Mouse (Mus musculus): ENCODE data around the gene Trpt1. TPM values are rescaled to one million over a fixed set of nuclear protein-coding genes. Genes with fewer than 3 reads are reported as not detected.

The Trpt1 gene
- 15.0 and 19.3 TPM in 2 replicates for polyA plus RNA-seq (2012; ENCODE audit: insufficient read depth, insufficient read length, missing spikeins)

GRCm38 (mm10) chr19:6996006-6996405 is at the start of gene Trpt1, which contains the start of gene Nudt22:
TSS of gene Trpt1 (plus strand) at chr19:6996131.
TSS of gene Nudt22 (minus strand) at chr19:6996117.
- Histone ChIP-seq H3K27ac (replicated peaks; ENCODE audit: low read depth, low read length) (peak within 1 kb of the TSS; percentile 64; the same call in 1 of the 2 replicates), H3K4me1 (ENCODE audit: control insufficient read depth, insufficient read depth, insufficient read length, low read length) (peaks cover 13% of the 10 kb centered on the region), H3K4me3 (ENCODE audit: insufficient read depth, low read depth, low read length) (peak within 1 kb of the TSS; percentile 87)

GRCm38 (mm10) chr19:6947742-6948141 is 48.2 kb upstream of the Trpt1 start:
- H3K27ac ChIP-seq (replicated peaks; ENCODE audit: low read depth, low read length): no peak overlapping the region
- peaks cover 4% of the 10 kb centered on the region for H3K4me1 ChIP-seq (ENCODE audit: control insufficient read depth, insufficient read depth, insufficient read length, low read length)
- H3K4me3 ChIP-seq (ENCODE audit: insufficient read depth, low read depth, low read length): no peak overlapping the region

- Histone ChIP-seq H3K4me1 (ENCODE audit: control insufficient read depth, insufficient read depth, insufficient read length, low read length) (peaks cover 8% of the 10 kb centered on the region), H3K27ac (replicated peaks; ENCODE audit: low read depth, low read length) (no peak overlapping the region), H3K4me3 (ENCODE audit: insufficient read depth, low read depth, low read length) (no peak overlapping the region)
These were observed 47.7 kb upstream of the Trpt1 start for GRCm38 (mm10) chr19:6948186-6948585.

GRCm38 (mm10) chr19:6949532-6949931 is 46.4 kb upstream of the Trpt1 start:
- peaks cover 10% of the 10 kb centered on the region for H3K4me1 ChIP-seq (ENCODE audit: control insufficient read depth, insufficient read depth, insufficient read length, low read length)

GRCm38 (mm10) chr19:6949951-6950350 is 46.0 kb upstream of the Trpt1 start:
- Histone ChIP-seq H3K4me1 (ENCODE audit: control insufficient read depth, insufficient read depth, insufficient read length, low read length) (peaks cover 10% of the 10 kb centered on the region), H3K27ac (replicated peaks; ENCODE audit: low read depth, low read length) (no peak overlapping the region), H3K4me3 (ENCODE audit: insufficient read depth, low read depth, low read length) (peak overlapping the region; percentile 75; the same call in 1 of the 2 replicates)

More at GRCm38 (mm10) chr19:6949532-6949931, 46.4 kb upstream of the Trpt1 start:
- H3K27ac ChIP-seq (replicated peaks; ENCODE audit: low read depth, low read length): no peak overlapping the region
- H3K4me3 ChIP-seq (ENCODE audit: insufficient read depth, low read depth, low read length): no peak overlapping the region

GRCm38 (mm10) chr19:6950613-6951153 is 45.2 kb upstream of the Trpt1 start:
- Histone ChIP-seq H3K4me1 (ENCODE audit: control insufficient read depth, insufficient read depth, insufficient read length, low read length) (peaks cover 10% of the 10 kb centered on the region), H3K27ac (replicated peaks; ENCODE audit: low read depth, low read length) (peak overlapping the region; percentile 84), H3K4me3 (ENCODE audit: insufficient read depth, low read depth, low read length) (peak overlapping the region; percentile 75)

GRCm38 (mm10) chr19:6951381-6951968 is 44.5 kb upstream of the Trpt1 start:
- H3K4me3 ChIP-seq (ENCODE audit: insufficient read depth, low read depth, low read length): peak overlapping the region; percentile 75
- peak overlapping the region; percentile 94 for H3K27ac ChIP-seq (replicated peaks; ENCODE audit: low read depth, low read length)
- peaks cover 10% of the 10 kb centered on the region for H3K4me1 ChIP-seq (ENCODE audit: control insufficient read depth, insufficient read depth, insufficient read length, low read length)

GRCm38 (mm10) chr19:6951994-6952711 is 43.8 kb upstream of the Trpt1 start:
- peak overlapping the region; percentile 94 for H3K27ac ChIP-seq (replicated peaks; ENCODE audit: low read depth, low read length)
- peaks cover 10% of the 10 kb centered on the region for H3K4me1 ChIP-seq (ENCODE audit: control insufficient read depth, insufficient read depth, insufficient read length, low read length)
- peak overlapping the region; percentile 74 for H3K4me3 ChIP-seq (ENCODE audit: insufficient read depth, low read depth, low read length)

GRCm38 (mm10) chr19:6952712-6953037 is 43.3 kb upstream of the Trpt1 start:
- Histone ChIP-seq H3K27ac (replicated peaks; ENCODE audit: low read depth, low read length) (peak overlapping the region; percentile 94), H3K4me3 (ENCODE audit: insufficient read depth, low read depth, low read length) (peak overlapping the region; percentile 74), H3K4me1 (ENCODE audit: control insufficient read depth, insufficient read depth, insufficient read length, low read length) (peaks cover 10% of the 10 kb centered on the region)

GRCm38 (mm10) chr19:6954046-6954445 is 41.9 kb upstream of the Trpt1 start:
- Histone ChIP-seq H3K4me3 (ENCODE audit: insufficient read depth, low read depth, low read length) (no peak overlapping the region), H3K4me1 (ENCODE audit: control insufficient read depth, insufficient read depth, insufficient read length, low read length) (peaks cover 10% of the 10 kb centered on the region), H3K27ac (replicated peaks; ENCODE audit: low read depth, low read length) (no peak overlapping the region)

- H3K4me3 ChIP-seq (ENCODE audit: insufficient read depth, low read depth, low read length): no peak overlapping the region
- H3K4me1 ChIP-seq (ENCODE audit: control insufficient read depth, insufficient read depth, insufficient read length, low read length): peaks cover 10% of the 10 kb centered on the region
- no peak overlapping the region for H3K27ac ChIP-seq (replicated peaks; ENCODE audit: low read depth, low read length)
These were observed 40.5 kb upstream of the Trpt1 start for GRCm38 (mm10) chr19:6955424-6955823.

- H3K27ac ChIP-seq (replicated peaks; ENCODE audit: low read depth, low read length): no peak overlapping the region
- no peak overlapping the region for H3K4me3 ChIP-seq (ENCODE audit: insufficient read depth, low read depth, low read length)
- H3K4me1 ChIP-seq (ENCODE audit: control insufficient read depth, insufficient read depth, insufficient read length, low read length): peaks cover 10% of the 10 kb centered on the region
These were observed 39.5 kb upstream of the Trpt1 start for GRCm38 (mm10) chr19:6956461-6956860.

GRCm38 (mm10) chr19:6968491-6969271 is 27.2 kb upstream of the Trpt1 start:
- 0 out of 2 replicates have a peak overlapping the region, but pooled peaks have one; percentile 1 for H3K27ac ChIP-seq (replicated peaks; ENCODE audit: low read depth, low read length)

GRCm38 (mm10) chr19:6969291-6969664 is 26.7 kb upstream of the Trpt1 start:
- Histone ChIP-seq H3K4me3 (ENCODE audit: insufficient read depth, low read depth, low read length) (peak overlapping the region; percentile 95), H3K4me1 (ENCODE audit: control insufficient read depth, insufficient read depth, insufficient read length, low read length) (peaks cover 3% of the 10 kb centered on the region), H3K27ac (replicated peaks; ENCODE audit: low read depth, low read length) (peak overlapping the region; percentile 62; the same call in 1 of the 2 replicates)

More at GRCm38 (mm10) chr19:6968491-6969271, 27.2 kb upstream of the Trpt1 start:
- peaks cover 3% of the 10 kb centered on the region for H3K4me1 ChIP-seq (ENCODE audit: control insufficient read depth, insufficient read depth, insufficient read length, low read length)
- peak overlapping the region; percentile 95 for H3K4me3 ChIP-seq (ENCODE audit: insufficient read depth, low read depth, low read length)
